Mouse (Mus musculus) adrenal gland, adult 8-10 months (tissue): ENCODE measurements at regions not wholly inside any gene's neighbourhood (a gene's known extent, or its start where the extent isn't known, plus 50 kb on each side); places are given as distances from the start of the nearest gene placed in this dataset.

Experiments
- DNase-seq: peaks from one replicate; pipeline ENCODE4 v3.0.0; 2022

GRCm38 (mm10) chr19:14197864-14198263, 284.5 kb downstream of the Olfr1505 start:
- DNase-seq, result no peak

- no peak for DNase-seq
Measured at GRCm38 (mm10) chr19:14220507-14220909, 307.2 kb downstream of the Olfr1505 start.

- DNase-seq, result no peak
Measured at GRCm38 (mm10) chr19:14225061-14225696, 311.8 kb downstream of the Olfr1505 start.

- DNase-seq, result no peak
Measured at GRCm38 (mm10) chr19:14225787-14226186, 312.5 kb downstream of the Olfr1505 start.

- peak; percentile 76 for DNase-seq
Measured at GRCm38 (mm10) chr19:14226521-14226920, 313.2 kb downstream of the Olfr1505 start.

- no peak for DNase-seq
Measured at GRCm38 (mm10) chr19:14243565-14243964, 330.2 kb downstream of the Olfr1505 start.

GRCm38 (mm10) chr19:14246973-14247614, 333.8 kb downstream of the Olfr1505 start:
- DNase-seq, result no peak

GRCm38 (mm10) chr19:14247979-14248378, 334.6 kb downstream of the Olfr1505 start:
- DNase-seq, result no peak

- DNase-seq, result no peak
Measured at GRCm38 (mm10) chr19:14258621-14259051, 339.2 kb downstream of the Tle4 start.

- DNase-seq, result no peak
Measured at GRCm38 (mm10) chr19:14259223-14259622, 338.6 kb downstream of the Tle4 start.

GRCm38 (mm10) chr19:14289331-14289737, 308.5 kb downstream of the Tle4 start:
- DNase-seq, result no peak

- no peak for DNase-seq
Measured at GRCm38 (mm10) chr19:14290911-14291310, 306.9 kb downstream of the Tle4 start.

GRCm38 (mm10) chr19:14293172-14293571, 304.7 kb downstream of the Tle4 start:
- no peak for DNase-seq

- DNase-seq, result no peak
Measured at GRCm38 (mm10) chr19:14301176-14301943, 296.5 kb downstream of the Tle4 start.

- DNase-seq, result no peak
Measured at GRCm38 (mm10) chr19:14314301-14314700, 283.6 kb downstream of the Tle4 start.

- no peak for DNase-seq
Measured at GRCm38 (mm10) chr19:14319677-14320191, 278.1 kb downstream of the Tle4 start.

- no peak for DNase-seq
Measured at GRCm38 (mm10) chr19:14325353-14326052, 272.3 kb downstream of the Tle4 start.

GRCm38 (mm10) chr19:14333041-14334012, 264.5 kb downstream of the Tle4 start:
- no peak for DNase-seq

- no peak for DNase-seq
Measured at GRCm38 (mm10) chr19:14337025-14337424, 260.8 kb downstream of the Tle4 start.

GRCm38 (mm10) chr19:14340759-14341158, 257.1 kb downstream of the Tle4 start:
- DNase-seq, result no peak

GRCm38 (mm10) chr19:14343890-14344289, 254.0 kb downstream of the Tle4 start:
- DNase-seq, result no peak
